Mouse (Mus musculus) bone marrow, adult 2 months (tissue): ENCODE measurements around the gene Arhgap25. TPM values are rescaled to one million over a fixed set of nuclear protein-coding genes. Genes with fewer than 3 reads are reported as not detected.
"Not testable (repeated sequence)": the region's sequence is repeated elsewhere in the genome, so short reads cannot be mapped to it uniquely, and the experiment has no call there.

Experiments
- H3K27ac ChIP-seq: fragments of 200-500 bp; 2 replicates; pipeline ENCODE4 v1.5.1; 2012; ENCODE audit warnings: low read depth, mild to moderate bottlenecking, control low read depth, inconsistent platforms, low read length; ENCODE audit not compliant: control insufficient read depth, poor library complexity, insufficient read depth
- H3K4me1 ChIP-seq: fragments of 200-500 bp; 2 replicates; pipeline ENCODE4 v1.6.1; 2011; ENCODE audit warnings: low read length; ENCODE audit not compliant: control insufficient read depth, insufficient read depth
- H3K4me3 ChIP-seq: fragments of 200-500 bp; replicated peaks from 2 replicates; pipeline ENCODE3; 2011; ENCODE audit warnings: mild to moderate bottlenecking, low read depth, low read length, control low read depth; ENCODE audit not compliant: control insufficient read depth
- CTCF ChIP-seq: fragments of 200-500 bp; IDR thresholded peaks from 2 replicates; pipeline ENCODE4 v1.5.1; 2011; ENCODE audit warnings: low read length, control low read depth; ENCODE audit not compliant: control insufficient read depth, insufficient read depth
- POLR2A ChIP-seq: fragments of 200-500 bp; IDR thresholded peaks from 2 replicates; pipeline ENCODE4 v1.6.1; 2011; ENCODE audit warnings: low read depth, mild to moderate bottlenecking, control low read depth, low read length, borderline replicate concordance; ENCODE audit not compliant: control insufficient read depth
- WGBS: fragments of 180-500 bp; shearing (Covaris S2); methylation state at CpG from one replicate; pipeline ENCODE4 v1.1.7; 2018; 5-methylcytosine and 5-hydroxymethylcytosine counted together
- polyA plus RNA-seq: library from polyadenylated mRNA; stranded (reverse); fragments of >200 nt; gene quantifications from 2 replicates; pipeline ENCODE4 v1.2.4, GENCODE M21; 2011; ENCODE audit warnings: low replicate concordance; ENCODE audit not compliant: missing spikeins, insufficient read depth, insufficient read length

Arhgap25 gene
- polyA plus RNA-seq, 1 experiment: 24.4 TPM

GRCm38 (mm10) chr6:87527846-87528557 is 5.1 kb downstream of the Arhgap25 start:
- H3K27ac ChIP-seq: no peak overlapping the region
- no peak for TF ChIP-seq CTCF
- no peak for TF ChIP-seq POLR2A
- H3K4me1 ChIP-seq: peaks cover 8% of the 10 kb centered on the region

GRCm38 (mm10) chr6:87527366-87527765 is 5.7 kb downstream of the Arhgap25 start:
- H3K4me3 ChIP-seq: no peak overlapping the region
- no peak overlapping the region for H3K27ac ChIP-seq
- TF ChIP-seq POLR2A (no peak), CTCF (no peak)
- peaks cover 8% of the 10 kb centered on the region for H3K4me1 ChIP-seq
- WGBS: 76% methylated on average over 4 of the region's 4 CpGs

More at GRCm38 (mm10) chr6:87527846-87528557, 5.1 kb downstream of the Arhgap25 start:
- 76% methylated on average over 6 of the region's 6 CpGs for WGBS
- H3K4me3 ChIP-seq: no peak overlapping the region

- Histone ChIP-seq H3K27ac (peak overlapping the region; percentile 24; the same call in 1 of the 2 replicates), H3K4me1 (peaks cover 10% of the 10 kb centered on the region), H3K4me3 (no peak overlapping the region)
- TF ChIP-seq POLR2A (no peak), CTCF (no peak)
- WGBS: 48% methylated on average over 10 of the region's 10 CpGs
Observed at GRCm38 (mm10) chr6:87525126-87525525, 7.9 kb downstream of the Arhgap25 start.

GRCm38 (mm10) chr6:87524281-87524680 is 8.8 kb downstream of the Arhgap25 start:
- no peak for TF ChIP-seq POLR2A
- no peak for TF ChIP-seq CTCF
- Histone ChIP-seq H3K27ac (no peak overlapping the region), H3K4me3 (no peak overlapping the region), H3K4me1 (peaks cover 10% of the 10 kb centered on the region)
- 94% methylated on average over 4 of the region's 4 CpGs for WGBS

GRCm38 (mm10) chr6:87523736-87524135 is 9.3 kb downstream of the Arhgap25 start:
- no peak overlapping the region for H3K27ac ChIP-seq

GRCm38 (mm10) chr6:87523085-87523484 is 10.0 kb downstream of the Arhgap25 start:
- no peak for TF ChIP-seq POLR2A
- TF ChIP-seq CTCF: no peak
- H3K27ac ChIP-seq: no peak overlapping the region
- H3K4me3 ChIP-seq: no peak overlapping the region
- 66% methylated on average over 2 of the region's 2 CpGs for WGBS
- H3K4me1 ChIP-seq: peaks cover 10% of the 10 kb centered on the region

More at GRCm38 (mm10) chr6:87523736-87524135, 9.3 kb downstream of the Arhgap25 start:
- no peak overlapping the region for H3K4me3 ChIP-seq
- H3K4me1 ChIP-seq: peaks cover 10% of the 10 kb centered on the region
- 81% methylated on average over 7 of the region's 7 CpGs for WGBS
- TF ChIP-seq POLR2A (no peak), CTCF (no peak)

GRCm38 (mm10) chr6:87522236-87522635 is 10.8 kb downstream of the Arhgap25 start:
- 51% methylated on average over 3 of the region's 3 CpGs for WGBS
- peaks cover 11% of the 10 kb centered on the region for H3K4me1 ChIP-seq
- no peak overlapping the region for H3K27ac ChIP-seq
- TF ChIP-seq POLR2A (no peak), CTCF (no peak)
- no peak overlapping the region for H3K4me3 ChIP-seq

- not testable (repeated sequence) for H3K4me3 ChIP-seq, H3K27ac ChIP-seq
- H3K4me1 ChIP-seq: peaks cover 12% of the 10 kb centered on the region
- WGBS: 82% methylated on average over 6 of the region's 6 CpGs
Observed at GRCm38 (mm10) chr6:87521705-87522104, 11.4 kb downstream of the Arhgap25 start.

- Histone ChIP-seq H3K4me1 (peaks cover 11% of the 10 kb centered on the region), H3K27ac (no peak overlapping the region), H3K4me3 (no peak overlapping the region)
- WGBS: 69% methylated on average over 8 of the region's 8 CpGs
- no peak for TF ChIP-seq CTCF
- no peak for TF ChIP-seq POLR2A
Observed at GRCm38 (mm10) chr6:87520572-87520971, 12.5 kb downstream of the Arhgap25 start.
